Mouse (Mus musculus): ENCODE measurements around the gene Fcer1g. TPM values are rescaled to one million over a fixed set of nuclear protein-coding genes. Genes with fewer than 3 reads are reported as not detected.

Gene Fcer1g
- 14.0 TPM for polyA plus RNA-seq (2015; fragmentation: Illumina TruSeq; extraction: RNeasy Lipid Tissue Mini Kit (QIAGEN cat#74804); ENCODE audit: insufficient read depth, low read depth, low replicate concordance)

DNA sequence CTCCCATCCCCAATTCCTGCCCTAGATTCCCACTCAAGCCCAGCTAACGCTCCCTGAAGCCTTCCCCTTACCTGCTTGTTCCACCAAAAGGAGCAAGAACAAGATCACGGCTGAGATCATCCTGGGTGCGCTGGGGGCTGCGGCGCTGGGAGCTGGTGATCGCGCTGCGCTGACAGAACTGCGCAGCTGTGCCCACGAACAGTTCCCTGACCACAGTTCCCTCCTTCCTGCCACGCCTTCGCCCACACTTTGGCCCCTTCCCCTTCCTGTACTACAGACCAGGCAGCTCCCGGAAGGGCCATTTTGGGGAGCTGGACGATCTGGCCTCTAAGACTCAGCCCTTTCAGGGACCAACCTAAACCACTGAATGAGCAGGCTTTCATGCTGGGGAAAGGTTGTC is at the start of gene Fcer1g:
Gene Fcer1g, minus strand, starts transcription at position 240 of the 400 bp plus-strand sequence.

DNA sequence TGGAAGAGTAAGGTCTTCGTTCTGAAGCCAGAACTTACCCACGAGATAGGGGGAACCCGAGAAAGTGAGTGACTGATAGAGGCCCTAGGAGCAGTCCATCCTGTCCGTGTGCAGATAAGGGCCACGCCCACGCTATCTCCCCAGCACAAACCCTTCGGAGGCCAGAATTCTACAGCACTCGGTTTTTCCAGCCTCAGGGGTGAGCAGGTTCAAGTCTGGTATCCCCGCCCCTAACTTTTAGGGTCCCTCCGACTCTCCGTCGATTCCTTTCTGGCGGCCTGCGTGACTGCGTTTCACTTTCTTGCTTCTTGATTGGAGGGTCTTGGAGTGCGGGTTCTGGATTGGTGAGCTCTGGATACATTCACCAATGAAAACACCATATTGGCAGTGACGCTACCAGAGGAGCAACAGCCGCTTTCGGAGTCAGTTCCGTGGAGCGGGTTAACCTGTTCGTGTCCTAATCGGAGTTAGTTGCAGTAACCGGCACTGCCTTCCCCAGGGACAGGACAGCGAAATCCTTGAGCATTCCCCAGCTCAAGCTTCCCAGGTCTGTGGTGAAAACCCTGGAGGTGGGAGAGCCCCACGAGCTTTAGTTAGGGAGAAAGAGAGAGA is 46.9 kb upstream of the Fcer1g start, which contains the start of gene Ppox:
Gene Ppox, minus strand, starts transcription at position 271 of the 612 bp plus-strand sequence.

DNA sequence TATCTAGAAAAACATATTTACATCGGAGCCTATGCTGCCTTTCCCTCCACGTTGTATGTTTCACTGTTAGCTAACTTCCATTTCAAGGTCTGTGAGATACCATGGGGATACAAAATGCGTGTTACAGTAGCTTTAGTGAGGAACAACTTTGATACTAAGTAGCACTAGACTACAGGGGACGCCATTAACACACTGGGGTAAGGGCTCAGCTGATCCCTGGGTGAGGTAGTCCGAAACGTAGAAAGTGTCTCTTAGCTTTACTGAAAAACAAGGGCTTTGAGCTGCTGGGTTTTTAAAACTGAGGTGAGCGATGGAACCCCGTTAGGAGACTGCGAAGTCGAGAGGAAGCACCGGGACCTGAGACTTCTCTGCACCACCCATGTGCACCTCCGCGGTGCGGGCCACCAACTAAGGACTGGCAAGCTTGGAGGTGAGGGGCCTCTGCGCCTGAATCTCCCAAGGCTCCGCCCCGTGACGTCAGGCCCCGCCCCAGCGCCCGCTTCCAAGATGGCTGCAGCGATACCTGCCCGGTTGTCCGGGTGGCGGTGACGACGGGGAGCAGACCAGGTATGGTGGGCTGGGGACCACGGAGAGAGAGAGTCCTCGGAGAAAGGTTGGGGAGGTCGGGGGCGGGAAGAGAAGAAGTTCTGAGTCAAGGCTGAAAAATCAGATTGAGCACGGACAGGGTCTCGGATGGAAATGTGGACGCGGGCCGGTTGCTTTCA is 35.8 kb upstream of the Fcer1g start, which contains the start of gene B4galt3:
Gene B4galt3, plus strand, starts transcription at position 481 of the 725 bp plus-strand sequence.

DNA sequence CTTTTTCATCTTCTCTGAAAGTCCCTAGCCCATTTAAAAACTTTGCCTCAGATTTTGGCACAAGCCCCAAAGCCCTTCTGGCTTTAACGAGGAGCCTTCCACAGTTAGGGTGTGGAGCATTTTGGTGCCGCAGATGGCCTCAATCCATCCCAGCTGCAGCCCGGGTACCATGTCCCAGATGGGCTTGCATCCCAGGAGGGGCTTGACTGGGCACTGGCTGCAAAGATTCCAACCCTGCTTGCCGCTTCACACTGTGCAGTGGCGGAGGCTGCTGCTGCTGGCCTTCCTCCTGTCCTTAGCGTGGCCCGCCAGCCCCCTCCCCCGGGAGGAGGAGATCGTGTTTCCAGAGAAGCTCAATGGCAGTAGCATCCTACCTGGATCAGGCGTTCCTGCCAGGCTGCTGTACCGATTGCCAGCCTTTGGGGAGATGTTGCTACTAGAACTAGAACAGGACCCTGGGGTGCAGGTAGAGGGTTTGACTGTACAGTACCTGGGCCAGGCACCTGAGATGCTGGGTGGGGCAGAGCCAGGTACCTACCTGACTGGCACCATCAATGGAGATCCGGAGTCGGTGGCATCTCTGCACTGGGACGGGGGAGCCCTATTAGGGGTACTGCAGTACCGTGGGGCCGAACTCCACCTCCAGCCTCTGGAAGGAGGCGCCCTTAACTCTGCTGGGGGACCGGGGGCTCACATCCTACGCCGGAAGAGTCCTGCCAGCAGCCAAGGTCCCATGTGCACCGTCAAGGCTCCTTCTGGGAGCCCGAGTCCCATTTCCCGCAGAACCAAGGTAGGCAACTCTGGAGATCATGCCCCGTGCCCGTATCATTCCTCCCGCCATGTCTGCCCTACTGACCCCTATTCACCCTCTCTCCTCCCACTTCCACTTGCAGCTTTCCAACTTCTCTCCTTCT is 16.8 kb upstream of the Fcer1g start, which contains the start of gene Ndufs2:
Gene Ndufs2, minus strand, starts transcription at position 709 of the 914 bp plus-strand sequence.

DNA sequence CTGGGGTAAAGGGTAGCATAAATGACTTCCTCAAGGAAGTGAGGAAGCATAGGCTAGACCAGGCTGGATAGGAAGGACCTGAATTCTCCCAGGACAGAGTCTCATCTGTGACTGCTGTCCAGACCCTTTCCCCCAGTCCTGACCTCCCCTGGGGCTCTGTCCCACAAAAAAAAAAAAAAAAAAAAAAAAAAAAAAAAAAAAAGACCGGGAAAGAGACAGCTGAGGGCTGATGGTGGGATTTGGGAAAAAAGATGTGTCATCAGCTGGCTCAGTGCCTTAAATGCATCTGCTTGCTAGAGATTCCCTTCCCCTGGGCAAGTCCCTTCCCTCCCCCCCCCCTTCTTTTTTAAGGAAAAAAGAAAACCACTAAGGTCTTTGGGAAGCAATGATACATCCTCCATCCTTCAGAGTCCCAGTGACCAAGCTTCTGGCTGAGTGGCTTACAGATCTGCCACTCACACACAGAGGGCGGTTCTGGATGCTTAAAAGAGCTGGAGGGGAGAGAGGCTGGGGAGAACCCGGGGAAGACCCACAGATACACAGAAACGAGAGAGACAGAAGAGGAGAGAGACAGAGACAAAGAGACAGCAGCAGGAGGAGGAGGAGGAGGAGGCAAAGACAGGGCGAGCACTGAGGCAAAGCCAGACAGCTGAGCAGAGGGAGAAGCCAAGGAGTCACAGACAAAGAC is 15.9 kb upstream of the Fcer1g start, which contains the start of gene Adamts4:
Gene Adamts4, plus strand, starts transcription at position 509 of the 688 bp plus-strand sequence.

DNA sequence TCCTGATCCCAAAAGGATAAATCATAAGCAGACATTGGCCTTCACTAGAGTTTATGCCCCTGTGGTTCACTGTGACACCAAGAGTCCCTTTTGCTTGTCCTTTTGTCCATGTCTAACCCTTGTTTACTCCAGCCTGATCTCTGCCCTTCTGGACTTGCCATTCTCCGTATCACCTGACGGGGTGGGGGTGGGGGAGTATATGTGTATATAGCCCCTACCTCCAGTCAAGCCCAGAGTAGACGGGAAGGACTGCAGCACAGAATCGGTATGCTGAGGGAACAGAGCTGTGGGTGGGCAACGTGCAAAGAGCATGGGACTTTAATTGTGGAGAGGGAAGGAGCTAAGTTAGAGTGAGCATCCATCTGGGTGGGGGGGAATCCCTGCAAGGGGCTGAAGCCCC is 9.3 kb downstream of the Fcer1g start, which contains the start of gene Apoa2:
Gene Apoa2, plus strand, starts transcription at position 198 of the 400 bp plus-strand sequence.

DNA sequence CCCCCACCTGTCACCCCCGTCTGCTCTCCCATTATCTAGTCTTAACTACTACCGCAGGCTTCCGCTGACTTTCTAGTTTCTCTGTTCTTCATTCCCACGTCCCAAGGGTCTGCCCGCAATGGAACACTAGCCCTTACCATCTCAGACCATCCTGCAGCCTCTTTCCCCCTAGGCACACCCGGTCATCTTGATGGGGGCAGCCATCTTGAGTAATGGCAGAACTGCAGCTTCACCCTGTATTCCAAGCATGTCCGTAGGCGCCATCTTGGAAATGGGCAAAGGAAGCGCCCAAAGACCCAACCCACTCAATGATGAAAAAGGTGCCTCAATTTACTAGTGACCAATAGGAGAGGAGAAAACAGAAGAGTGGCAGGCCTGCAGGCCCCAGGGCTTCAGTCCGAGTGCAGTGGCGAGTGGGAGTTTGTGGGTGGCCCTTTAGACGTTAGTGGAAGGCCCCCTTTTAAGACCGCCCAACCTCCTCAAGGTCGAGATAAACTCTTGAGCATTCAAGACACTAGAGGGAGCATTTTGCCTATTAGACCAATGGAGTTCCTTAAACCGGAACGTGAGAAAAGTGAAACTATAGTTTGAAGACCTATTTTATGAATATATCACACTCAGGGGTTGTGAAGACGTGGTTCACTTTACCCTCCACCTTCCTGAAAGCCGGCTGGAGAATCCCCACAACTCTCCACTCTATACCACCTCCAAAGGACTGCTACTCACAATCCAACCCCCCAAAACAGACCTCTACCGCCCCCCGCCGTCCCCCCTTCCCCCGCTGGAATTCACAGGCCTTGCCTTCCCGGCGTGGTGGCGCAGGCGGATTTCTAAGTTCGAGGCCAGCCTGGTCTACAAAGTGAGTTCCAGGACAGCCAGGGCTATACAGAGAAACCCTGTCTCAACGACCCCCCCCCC is 11.7 kb downstream of the Fcer1g start, which contains the start of gene Tomm40l:
Gene Tomm40l, minus strand, starts transcription at position 277 of the 918 bp plus-strand sequence.

DNA sequence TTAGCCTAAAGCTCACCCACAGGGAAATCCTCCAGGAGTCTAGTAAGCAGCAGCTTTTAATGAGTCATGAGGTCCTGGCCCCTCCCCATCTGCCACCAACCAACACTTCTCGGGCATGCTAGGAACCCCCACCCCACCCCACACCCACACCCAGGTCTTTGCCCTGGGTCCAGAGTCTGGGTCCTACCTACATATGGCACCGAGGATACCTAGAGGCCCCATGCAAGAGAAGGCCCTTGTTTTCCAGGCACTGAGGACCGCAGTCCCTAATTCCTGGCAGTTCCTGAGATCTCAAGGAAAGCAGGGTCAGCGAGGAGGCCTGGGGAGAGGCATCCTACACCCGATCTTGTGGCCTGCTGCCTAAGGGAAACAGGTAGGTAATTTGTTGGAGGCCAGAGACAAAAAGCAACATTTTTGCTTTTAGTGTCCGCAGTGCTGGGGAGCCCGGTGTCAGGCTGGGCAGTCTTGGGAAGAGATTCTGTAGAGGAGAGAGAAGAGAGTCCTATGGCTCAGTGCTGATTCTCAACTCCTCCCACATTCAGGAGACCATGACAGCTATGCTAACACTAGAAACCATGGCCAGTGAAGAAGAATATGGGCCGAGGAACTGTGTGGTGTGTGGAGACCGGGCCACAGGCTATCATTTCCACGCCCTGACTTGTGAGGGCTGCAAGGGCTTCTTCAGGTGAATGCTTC is 20.2 kb downstream of the Fcer1g start, which contains the start of gene Nr1i3:
Gene Nr1i3, plus strand, starts transcription at position 170 of the 696 bp plus-strand sequence.

DNA sequence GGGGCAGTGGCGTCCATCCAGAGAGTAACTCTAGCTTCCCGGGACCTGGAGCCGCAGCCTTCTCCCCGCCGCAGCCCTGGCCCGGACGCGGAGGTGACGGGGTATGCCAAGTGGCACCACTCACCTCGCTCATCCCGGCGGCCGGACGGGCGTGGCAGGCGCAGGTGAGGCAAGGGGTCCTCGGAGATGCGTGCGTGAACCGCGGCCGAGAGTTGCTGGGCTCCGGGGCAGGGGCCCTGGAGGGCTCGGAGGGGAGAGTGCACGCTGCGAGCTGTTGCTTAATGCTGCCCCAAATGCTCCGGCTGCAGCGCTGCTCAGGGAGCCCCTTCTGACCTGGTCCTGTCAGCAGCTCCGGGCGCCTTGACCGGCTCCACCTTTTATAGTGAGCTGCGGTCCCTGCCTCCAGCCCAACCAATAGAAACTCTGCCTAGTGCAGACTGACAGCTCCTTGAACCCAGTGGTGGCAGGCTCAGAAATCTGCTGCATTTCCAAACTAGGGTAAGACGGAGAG is 38.2 kb downstream of the Fcer1g start, which contains the start of gene Pcp4l1:
Gene Pcp4l1, minus strand, starts transcription at position 382 of the 511 bp plus-strand sequence.

Other genes starting within 250 kb of the Fcer1g start
- 0.68 TPM for gene Fcgr4, start 215.4 kb downstream of the Fcer1g start, polyA plus RNA-seq (2015; fragmentation: Illumina TruSeq; extraction: RNeasy Lipid Tissue Mini Kit (QIAGEN cat#74804); ENCODE audit: insufficient read depth, low read depth, low replicate concordance)
- 10.0 TPM for gene Fcgr3, start 169.4 kb downstream of the Fcer1g start, polyA plus RNA-seq (2015; fragmentation: Illumina TruSeq; extraction: RNeasy Lipid Tissue Mini Kit (QIAGEN cat#74804); ENCODE audit: insufficient read depth, low read depth, low replicate concordance)
- 1.6 TPM for gene Cfap126, start 120.4 kb downstream of the Fcer1g start, polyA plus RNA-seq (2015; fragmentation: Illumina TruSeq; extraction: RNeasy Lipid Tissue Mini Kit (QIAGEN cat#74804); ENCODE audit: insufficient read depth, low read depth, low replicate concordance)
- 17.8 TPM for gene Sdhc, start 83.8 kb downstream of the Fcer1g start, polyA plus RNA-seq (2015; fragmentation: Illumina TruSeq; extraction: RNeasy Lipid Tissue Mini Kit (QIAGEN cat#74804); ENCODE audit: insufficient read depth, low read depth, low replicate concordance)
- 1.4 TPM for gene Mpz, start 83.7 kb downstream of the Fcer1g start, polyA plus RNA-seq (2015; fragmentation: Illumina TruSeq; extraction: RNeasy Lipid Tissue Mini Kit (QIAGEN cat#74804); ENCODE audit: insufficient read depth, low read depth, low replicate concordance)
- 10.0 TPM for gene Pcp4l1, start 38.1 kb downstream of the Fcer1g start, polyA plus RNA-seq (2015; fragmentation: Illumina TruSeq; extraction: RNeasy Lipid Tissue Mini Kit (QIAGEN cat#74804); ENCODE audit: insufficient read depth, low read depth, low replicate concordance)
- not detected for gene Nr1i3, start 20.4 kb downstream of the Fcer1g start, polyA plus RNA-seq (2015; fragmentation: Illumina TruSeq; extraction: RNeasy Lipid Tissue Mini Kit (QIAGEN cat#74804); ENCODE audit: insufficient read depth, low read depth, low replicate concordance)
- gene Tomm40l, start 11.9 kb downstream of the Fcer1g start, polyA plus RNA-seq (2015; fragmentation: Illumina TruSeq; extraction: RNeasy Lipid Tissue Mini Kit (QIAGEN cat#74804); ENCODE audit: insufficient read depth, low read depth, low replicate concordance), result 19.5 TPM
- gene Apoa2, start 9.3 kb downstream of the Fcer1g start, polyA plus RNA-seq (2015; fragmentation: Illumina TruSeq; extraction: RNeasy Lipid Tissue Mini Kit (QIAGEN cat#74804); ENCODE audit: insufficient read depth, low read depth, low replicate concordance), result not detected
- gene Adamts4, start 16.1 kb upstream of the Fcer1g start, polyA plus RNA-seq (2015; fragmentation: Illumina TruSeq; extraction: RNeasy Lipid Tissue Mini Kit (QIAGEN cat#74804); ENCODE audit: insufficient read depth, low read depth, low replicate concordance), result 0.94 TPM
- 77.8 TPM for gene Ndufs2, start 17.0 kb upstream of the Fcer1g start, polyA plus RNA-seq (2015; fragmentation: Illumina TruSeq; extraction: RNeasy Lipid Tissue Mini Kit (QIAGEN cat#74804); ENCODE audit: insufficient read depth, low read depth, low replicate concordance)
- 14.4 TPM for gene B4galt3, start 36.0 kb upstream of the Fcer1g start, polyA plus RNA-seq (2015; fragmentation: Illumina TruSeq; extraction: RNeasy Lipid Tissue Mini Kit (QIAGEN cat#74804); ENCODE audit: insufficient read depth, low read depth, low replicate concordance)
- gene Ppox, start 46.8 kb upstream of the Fcer1g start, polyA plus RNA-seq (2015; fragmentation: Illumina TruSeq; extraction: RNeasy Lipid Tissue Mini Kit (QIAGEN cat#74804); ENCODE audit: insufficient read depth, low read depth, low replicate concordance), result 18.2 TPM
- 16.4 TPM for gene Usp21, start 53.6 kb upstream of the Fcer1g start, polyA plus RNA-seq (2015; fragmentation: Illumina TruSeq; extraction: RNeasy Lipid Tissue Mini Kit (QIAGEN cat#74804); ENCODE audit: insufficient read depth, low read depth, low replicate concordance)
- gene Ufc1, start 60.7 kb upstream of the Fcer1g start, polyA plus RNA-seq (2015; fragmentation: Illumina TruSeq; extraction: RNeasy Lipid Tissue Mini Kit (QIAGEN cat#74804); ENCODE audit: insufficient read depth, low read depth, low replicate concordance), result 42.1 TPM
- 12.2 TPM for gene Dedd, start 94.8 kb upstream of the Fcer1g start, polyA plus RNA-seq (2015; fragmentation: Illumina TruSeq; extraction: RNeasy Lipid Tissue Mini Kit (QIAGEN cat#74804); ENCODE audit: insufficient read depth, low read depth, low replicate concordance)
- 13.2 TPM for gene Nit1, start 111.3 kb upstream of the Fcer1g start, polyA plus RNA-seq (2015; fragmentation: Illumina TruSeq; extraction: RNeasy Lipid Tissue Mini Kit (QIAGEN cat#74804); ENCODE audit: insufficient read depth, low read depth, low replicate concordance)
- gene Pfdn2, start 111.3 kb upstream of the Fcer1g start, polyA plus RNA-seq (2015; fragmentation: Illumina TruSeq; extraction: RNeasy Lipid Tissue Mini Kit (QIAGEN cat#74804); ENCODE audit: insufficient read depth, low read depth, low replicate concordance), result 9.1 TPM
- not detected for gene Klhdc9, start 126.4 kb upstream of the Fcer1g start, polyA plus RNA-seq (2015; fragmentation: Illumina TruSeq; extraction: RNeasy Lipid Tissue Mini Kit (QIAGEN cat#74804); ENCODE audit: insufficient read depth, low read depth, low replicate concordance)
- 0.87 TPM for gene Nectin4, start 135.7 kb upstream of the Fcer1g start, polyA plus RNA-seq (2015; fragmentation: Illumina TruSeq; extraction: RNeasy Lipid Tissue Mini Kit (QIAGEN cat#74804); ENCODE audit: insufficient read depth, low read depth, low replicate concordance)
- gene Arhgap30, start 154.6 kb upstream of the Fcer1g start, polyA plus RNA-seq (2015; fragmentation: Illumina TruSeq; extraction: RNeasy Lipid Tissue Mini Kit (QIAGEN cat#74804); ENCODE audit: insufficient read depth, low read depth, low replicate concordance), result 1.7 TPM
- 36.3 TPM for gene Usf1, start 176.9 kb upstream of the Fcer1g start, polyA plus RNA-seq (2015; fragmentation: Illumina TruSeq; extraction: RNeasy Lipid Tissue Mini Kit (QIAGEN cat#74804); ENCODE audit: insufficient read depth, low read depth, low replicate concordance)
- 12.7 TPM for gene Tstd1, start 184.5 kb upstream of the Fcer1g start, polyA plus RNA-seq (2015; fragmentation: Illumina TruSeq; extraction: RNeasy Lipid Tissue Mini Kit (QIAGEN cat#74804); ENCODE audit: insufficient read depth, low read depth, low replicate concordance)
- gene F11r, start 203.2 kb upstream of the Fcer1g start, polyA plus RNA-seq (2015; fragmentation: Illumina TruSeq; extraction: RNeasy Lipid Tissue Mini Kit (QIAGEN cat#74804); ENCODE audit: insufficient read depth, low read depth, low replicate concordance), result 23.8 TPM